Mouse (Mus musculus) Muller cell, postnatal 12 days (primary cell): ENCODE results near the gene Plcd3.
A peak's percentile ranks its signal among the peaks of the same experiment; 100 is the strongest.

Source experiments
- DNase-seq: peaks from one replicate; pipeline ENCODE4 v3.0.0-alpha.2; 2015; ENCODE audit errors: inconsistent ontology term

The Plcd3 gene

GRCm38 (mm10) chr11:103117591-103118009 is 16.1 kb upstream of the Plcd3 start:
- DNase-seq, result no peak

GRCm38 (mm10) chr11:103116959-103117590 is 15.6 kb upstream of the Plcd3 start:
- DNase-seq, result peak; percentile 84

- DNase-seq, result peak; percentile 100
Observed at GRCm38 (mm10) chr11:103116008-103116818, 14.8 kb upstream of the Plcd3 start, which contains the start of gene Hexim1. Hexim1 (plus strand) TSS chr11:103116231.

DNA sequence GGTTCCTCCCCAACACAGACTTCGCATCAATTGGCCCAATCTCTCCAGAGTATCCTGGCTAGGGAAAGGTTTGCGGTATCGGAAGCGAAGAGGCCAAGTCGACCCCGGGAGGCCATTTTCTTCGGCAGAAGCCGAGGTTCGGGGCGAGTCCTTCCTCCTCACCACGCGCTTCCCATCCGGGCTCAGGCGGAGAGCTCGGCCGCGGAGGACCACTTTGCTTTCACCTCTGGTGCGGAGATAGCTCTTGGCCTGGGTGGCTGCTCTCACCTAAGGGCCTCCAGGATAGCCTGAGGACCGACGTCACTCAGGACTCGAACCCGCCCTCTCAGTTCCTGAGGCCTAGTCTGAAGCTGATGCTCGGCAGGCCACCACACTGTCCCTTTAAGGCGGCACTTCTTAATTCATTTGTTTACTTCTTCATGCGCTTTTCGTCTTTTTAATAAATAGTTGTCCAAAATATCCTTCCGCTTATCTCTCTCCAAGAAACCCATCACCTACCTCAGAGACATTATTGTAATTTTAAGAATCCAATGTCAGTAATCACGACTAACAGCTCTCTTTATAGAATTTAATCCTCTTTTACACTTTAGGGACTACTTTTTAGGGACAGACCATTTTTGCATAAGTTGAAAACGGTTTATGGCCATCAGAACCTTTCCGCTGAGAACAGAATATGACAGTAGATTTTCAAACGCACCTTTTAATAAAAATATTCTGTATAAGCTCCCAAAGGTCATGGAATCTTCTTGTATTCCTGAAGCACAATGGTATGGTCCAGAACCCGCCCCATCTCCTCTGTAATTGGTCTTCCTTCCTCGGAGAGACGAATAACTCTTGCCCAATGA is 13.9 kb upstream of the Plcd3 start:
- DNase-seq, result no peak

DNA sequence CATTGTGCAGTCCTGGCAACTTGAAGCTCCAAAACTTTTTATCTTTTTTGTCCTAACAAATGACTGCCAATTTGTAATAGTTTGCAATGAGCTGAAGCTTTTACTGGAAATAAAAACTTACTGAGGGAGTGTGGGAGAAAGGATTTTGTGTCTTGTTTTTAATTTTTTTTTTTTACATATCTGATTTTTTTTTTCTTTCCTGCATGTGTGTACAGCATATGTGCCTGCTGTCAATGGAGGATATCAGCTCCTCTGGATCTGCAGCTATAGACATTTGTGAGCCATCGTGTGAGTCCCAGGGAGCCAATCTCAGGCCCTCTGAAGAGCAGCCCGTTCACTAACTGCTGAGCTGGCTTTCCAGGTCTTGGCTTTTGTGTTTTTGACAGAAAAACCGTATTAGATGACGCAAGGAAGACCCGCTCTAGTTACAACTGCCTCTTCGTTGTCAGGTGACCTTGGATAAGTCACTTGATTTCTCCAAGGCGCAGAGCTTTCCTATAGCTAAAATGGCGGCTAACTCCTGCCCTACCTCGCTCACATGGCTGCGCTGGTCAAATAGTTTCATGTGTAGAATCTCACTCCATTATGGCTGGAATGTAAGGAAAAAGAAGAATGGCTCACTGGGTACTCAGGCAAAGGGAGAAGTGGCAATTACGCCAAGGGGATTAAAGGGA is 12.9 kb upstream of the Plcd3 start:
- no peak for DNase-seq

DNA sequence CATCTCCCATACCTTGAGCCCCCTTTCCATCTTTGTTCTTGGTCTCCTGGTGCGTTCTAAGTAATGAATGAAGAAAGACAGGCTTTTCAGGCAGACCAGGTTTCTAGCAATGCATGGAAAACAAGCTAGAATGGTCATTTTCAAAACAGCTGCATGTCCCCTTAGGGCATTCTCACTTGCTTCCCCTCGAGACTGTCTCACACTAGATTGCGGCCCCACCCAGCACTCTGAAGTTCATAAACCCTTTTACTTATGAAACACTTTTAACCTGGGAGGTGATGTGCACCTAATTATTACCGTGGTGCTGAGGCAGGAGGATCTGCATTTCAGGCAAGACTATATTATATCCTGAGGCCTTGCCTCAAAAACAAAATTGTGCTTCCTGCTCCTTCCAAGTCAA is 12.3 kb upstream of the Plcd3 start:
- DNase-seq, result no peak

GRCm38 (mm10) chr11:103113005-103113404 is 11.5 kb upstream of the Plcd3 start:
- DNase-seq, result no peak

GRCm38 (mm10) chr11:103112552-103112912 is 11.1 kb upstream of the Plcd3 start:
- DNase-seq, result no peak

- no peak for DNase-seq
Observed at GRCm38 (mm10) chr11:103111881-103112551, 10.6 kb upstream of the Plcd3 start.

- DNase-seq, result no peak
Observed at GRCm38 (mm10) chr11:103111301-103111700, 9.8 kb upstream of the Plcd3 start.

- DNase-seq, result no peak
Observed at GRCm38 (mm10) chr11:103106386-103106785, 4.9 kb upstream of the Plcd3 start.

DNA sequence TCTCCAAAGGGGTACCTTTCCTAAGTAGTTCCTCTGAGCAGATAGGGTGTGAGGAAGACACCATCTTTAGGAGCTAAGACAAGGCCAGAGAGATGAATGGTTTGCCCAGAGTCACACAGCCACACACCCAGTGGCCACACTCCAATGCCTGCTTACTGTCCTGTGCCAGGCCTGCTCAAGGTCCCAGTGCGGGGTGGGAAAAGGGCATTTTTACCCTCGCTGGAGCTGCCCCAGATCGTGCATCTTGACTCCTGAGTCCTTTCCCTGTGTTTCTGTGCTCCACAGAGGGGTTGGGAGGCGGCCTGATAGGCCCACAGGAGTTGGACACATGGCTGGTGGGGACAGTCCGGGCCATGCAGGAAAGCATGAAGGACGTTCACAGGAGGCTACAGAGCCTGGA is 4.4 kb upstream of the Plcd3 start:
- DNase-seq, result no peak

DNA sequence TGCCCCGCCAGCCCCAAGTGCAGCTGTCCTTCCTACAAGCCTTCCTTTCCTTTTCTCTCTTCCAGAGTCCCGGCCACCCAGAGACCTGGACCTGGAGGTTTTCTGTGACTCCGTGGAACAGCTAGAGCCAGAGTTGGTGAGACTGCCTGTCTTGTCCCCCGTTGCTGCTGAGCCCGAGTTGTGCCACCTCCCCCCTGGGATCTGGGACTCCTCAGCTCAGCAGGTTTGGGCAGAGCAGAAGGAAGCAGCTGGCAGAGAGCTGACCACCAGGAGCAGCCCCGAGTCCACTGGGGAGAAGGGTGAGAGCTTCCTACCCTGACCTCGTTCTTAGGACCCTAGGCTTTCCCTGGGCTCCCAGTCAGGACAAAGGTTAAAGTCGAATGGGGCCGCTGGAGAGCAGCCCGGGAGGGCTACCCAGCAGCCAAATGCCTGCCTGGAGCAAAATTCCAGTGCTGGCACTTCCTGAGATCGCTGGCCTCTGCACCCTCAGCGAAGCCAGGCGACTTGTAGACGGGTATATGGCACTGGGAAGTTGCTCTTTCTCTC is 3.8 kb upstream of the Plcd3 start:
- no peak for DNase-seq

DNA sequence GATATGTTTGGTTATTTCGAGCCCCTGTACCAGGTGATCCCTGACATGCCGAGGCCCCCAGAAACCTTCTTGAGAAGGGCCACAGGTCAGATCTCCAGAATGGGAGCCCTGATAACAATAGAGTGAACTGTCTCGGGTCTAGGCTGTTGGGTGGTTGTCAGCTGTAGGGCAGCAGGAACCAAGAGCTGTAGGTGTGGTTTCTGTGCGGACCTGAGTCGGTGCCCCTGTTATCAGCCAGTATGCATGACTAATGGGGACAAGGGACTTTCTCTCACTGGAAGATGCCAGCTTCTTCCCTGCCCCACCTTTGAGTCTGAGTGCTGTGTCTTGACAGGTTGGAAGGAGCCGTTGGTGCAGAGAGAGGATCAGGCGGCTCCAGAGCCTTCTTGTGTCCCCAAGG is 3.0 kb upstream of the Plcd3 start:
- no peak for DNase-seq

- no peak for DNase-seq
Observed at GRCm38 (mm10) chr11:103103621-103104020, 2.2 kb upstream of the Plcd3 start.

DNA sequence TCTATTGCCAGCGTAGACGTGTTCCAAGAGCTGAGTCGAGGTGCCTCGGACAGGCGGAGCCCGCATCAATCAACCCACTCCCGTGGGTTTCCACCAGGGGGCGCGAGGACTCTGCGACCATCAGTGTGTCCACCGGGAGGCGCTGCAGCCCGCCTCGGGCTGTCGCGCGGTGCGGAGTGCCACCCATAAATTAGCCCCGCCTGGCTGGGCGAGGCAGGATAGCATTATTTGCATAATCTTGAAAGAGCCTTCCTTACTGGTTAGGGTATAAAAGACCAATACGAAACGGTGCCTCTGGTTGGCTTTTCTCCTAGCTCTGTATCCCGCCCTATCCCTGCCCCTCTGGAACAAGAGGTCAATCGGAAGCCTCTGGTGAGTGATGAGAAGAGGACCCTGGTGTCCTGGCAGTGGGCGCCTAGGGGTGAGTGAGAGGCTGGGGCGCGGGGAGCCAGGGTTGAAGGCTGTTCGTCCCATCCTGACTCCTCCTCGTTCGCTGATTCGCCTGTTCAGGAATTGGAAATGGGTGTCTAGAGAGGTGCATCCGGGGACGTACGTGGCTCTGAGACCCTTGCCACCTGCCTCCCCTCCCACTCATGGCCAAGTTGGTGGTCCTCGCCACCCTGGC is 1.4 kb upstream of the Plcd3 start:
- peak; percentile 98 for DNase-seq

DNA sequence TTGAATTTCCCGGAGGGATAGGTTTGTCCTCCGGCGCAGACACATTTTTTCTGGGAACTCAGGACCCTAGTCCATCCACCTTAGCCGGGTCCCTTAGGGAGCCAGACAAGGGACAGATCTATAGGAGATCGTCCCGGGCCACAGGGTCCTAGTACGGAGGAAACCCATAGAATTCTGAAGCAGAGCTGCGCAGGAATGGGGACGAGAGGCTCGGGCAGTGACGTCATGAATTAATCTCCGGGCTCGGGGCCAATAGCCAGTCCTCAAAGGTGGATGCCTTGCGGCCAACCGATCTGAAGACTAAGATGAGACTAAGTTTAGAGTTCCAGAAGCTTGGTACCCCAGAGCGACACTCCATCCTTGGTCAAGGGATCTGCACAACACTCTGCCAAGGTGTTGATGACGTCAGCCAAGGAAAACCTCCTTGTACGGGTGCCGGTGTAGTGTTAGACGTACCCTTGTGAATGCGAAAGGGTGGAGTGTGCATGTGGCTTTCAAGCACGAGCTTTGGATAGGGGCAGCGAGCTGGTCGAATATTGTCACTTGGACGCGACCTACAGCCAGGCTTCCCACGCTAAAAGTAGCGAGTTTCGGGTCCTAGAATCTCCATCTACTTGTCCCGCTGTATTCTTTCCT is 526 bp upstream of the Plcd3 start:
- peak; percentile 82 for DNase-seq

GRCm38 (mm10) chr11:103100361-103100760 is 1.1 kb downstream of the Plcd3 start:
- DNase-seq, result no peak

DNA sequence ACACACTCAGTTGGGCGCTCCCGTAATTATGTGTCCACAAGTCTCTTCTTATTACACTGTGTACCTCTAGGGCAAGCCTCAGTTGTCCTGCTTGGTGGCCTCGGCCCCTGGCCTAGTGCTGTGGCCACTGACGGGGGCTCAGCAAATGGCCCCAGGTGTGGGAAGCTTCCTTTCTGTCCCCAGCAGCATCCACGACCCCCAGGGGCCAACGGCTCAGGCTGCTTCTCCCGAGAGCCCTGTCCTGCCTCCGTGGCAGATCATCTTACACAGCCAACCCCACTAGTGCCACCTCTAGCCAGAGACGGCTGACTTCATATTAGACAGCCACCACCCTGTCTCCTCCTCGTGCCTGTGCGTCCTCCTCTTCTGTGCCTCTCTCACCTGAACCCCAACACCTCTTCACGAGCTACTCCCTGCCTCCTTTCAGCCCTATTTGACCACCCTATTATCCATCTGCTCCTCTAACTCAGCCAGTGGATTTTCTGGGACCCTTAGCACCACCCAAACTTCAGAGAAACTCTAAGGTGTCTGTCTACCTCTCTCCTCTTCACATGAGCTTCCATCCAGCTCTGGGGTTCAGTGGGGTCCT is 2.0 kb downstream of the Plcd3 start:
- DNase-seq, result no peak
